Mouse (Mus musculus) neural tube, embryonic 11.5 days (tissue): ENCODE measurements around the gene Uvrag. TPM values are rescaled to one million over a fixed set of nuclear protein-coding genes. Genes with fewer than 3 reads are reported as not detected.

Experiments used
- ATAC-seq: fragments of 200-750 bp; cut with Nextera tagmentation; 2 replicates; pipeline ENCODE4 v1.8.0; 2017; ENCODE audit warnings: moderate number of reproducible peaks, mild to moderate bottlenecking, moderate TSS enrichment, moderate library complexity; ENCODE audit not compliant: insufficient read depth, low FRiP score, low TSS enrichment
- DNase-seq: peaks from one replicate; pipeline ENCODE4 v3.0.0-alpha.2; 2015; ENCODE audit warnings: low spot score
- H3K27ac ChIP-seq: fragments of 300-500 bp; sonication (generic); 2 replicates; pipeline ENCODE4 v1.5.1; 2014; ENCODE audit warnings: low read depth, mild to moderate bottlenecking, low read length
- H3K27me3 ChIP-seq: fragments of 300-500 bp; sonication (generic); 2 replicates; pipeline ENCODE4 v1.6.1; 2014; ENCODE audit warnings: mild to moderate bottlenecking, low read length, mixed read lengths; ENCODE audit not compliant: control insufficient read depth, insufficient read depth
- H3K36me3 ChIP-seq: fragments of 300-500 bp; sonication (generic); 2 replicates; pipeline ENCODE4 v1.6.1; 2014; ENCODE audit warnings: mild to moderate bottlenecking, low read length, moderate library complexity, mixed read lengths; ENCODE audit not compliant: control insufficient read depth, insufficient read depth
- H3K4me1 ChIP-seq: fragments of 300-500 bp; sonication (generic); 2 replicates; pipeline ENCODE4 v1.6.1; 2014; ENCODE audit warnings: low read length, mixed read lengths; ENCODE audit not compliant: control insufficient read depth, insufficient read depth
- H3K4me2 ChIP-seq: fragments of 300-500 bp; sonication (generic); 2 replicates; pipeline ENCODE4 v1.6.1; 2014; ENCODE audit warnings: low read depth, mild to moderate bottlenecking, moderate library complexity
- H3K4me3 ChIP-seq: fragments of 300-500 bp; sonication (generic); 2 replicates; pipeline ENCODE4 v1.5.1; 2014; ENCODE audit warnings: low read depth, low read length
- H3K9ac ChIP-seq: fragments of 300-500 bp; sonication (generic); 2 replicates; pipeline ENCODE4 v1.6.1; 2014; ENCODE audit warnings: mild to moderate bottlenecking, low read length
- H3K9me3 ChIP-seq: fragments of 300-500 bp; sonication (generic); 2 replicates; pipeline ENCODE4 v1.6.1; 2016; ENCODE audit warnings: low read length; ENCODE audit not compliant: control insufficient read depth
- WGBS: fragments of 180-500 bp; shearing (Covaris S2); extraction: QIAGEN DNeasy Blood & Tissue Kit; methylation state at CpG from one replicate; pipeline ENCODE4 v1.1.7; 2014; 5-methylcytosine and 5-hydroxymethylcytosine counted together
- polyA plus RNA-seq: library from polyadenylated mRNA; unstranded; fragments of >200 nt; fragmentation: Nextera tagmentation; extraction: Ambion mirVana; gene quantifications from 2 replicates; pipeline ENCODE4 v1.2.1, GENCODE M21; 2014

Gene Uvrag
- polyA plus RNA-seq, 1 experiment from 2014 or later, result 12.0 TPM

DNA sequence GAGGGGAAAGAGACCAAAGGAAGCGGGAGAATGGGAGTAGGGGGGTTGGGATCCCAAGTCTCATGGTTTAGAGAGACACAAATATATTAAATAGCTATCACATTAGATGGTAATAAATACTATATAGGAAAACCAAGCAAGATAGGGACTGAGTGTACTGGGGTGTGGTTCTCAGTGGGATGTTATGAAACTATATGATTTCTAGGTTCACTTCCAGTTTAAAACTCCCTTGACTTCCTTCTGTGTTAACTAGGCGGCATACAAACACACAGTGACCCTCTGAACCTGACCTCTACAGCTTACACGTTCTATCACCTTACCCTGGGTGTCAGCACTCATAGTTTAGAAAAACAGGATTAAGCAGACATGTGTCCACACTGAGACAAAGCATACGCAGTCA, 126.3 kb downstream of the Uvrag start:
- Histone ChIP-seq H3K4me2 (no peak overlapping the region), H3K36me3 (no peaks in the 10 kb centered on the region), H3K27ac (no peak overlapping the region), H3K9me3 (no peaks in the 10 kb centered on the region), H3K9ac (no peak overlapping the region), H3K4me1 (no peaks in the 10 kb centered on the region; the same call in 1 of the 2 replicates), H3K27me3 (no peaks in the 10 kb centered on the region), H3K4me3 (no peak overlapping the region)
- ATAC-seq (no peak), DNase-seq (no peak)
- 76% methylated on average over 4 of the region's 4 CpGs for WGBS

GRCm38 (mm10) chr7:99007506-99008354, 133.2 kb downstream of the Uvrag start:
- no peaks in the 10 kb centered on the region for H3K4me1 ChIP-seq
- no peak for DNase-seq
- no peak overlapping the region for H3K9ac ChIP-seq
- no peak for ATAC-seq
- WGBS, result 85% methylated on average over 16 of the region's 16 CpGs
- no peaks in the 10 kb centered on the region for H3K36me3 ChIP-seq
- H3K4me3 ChIP-seq, result no peak overlapping the region
- no peaks in the 10 kb centered on the region for H3K27me3 ChIP-seq
- no peak overlapping the region for H3K27ac ChIP-seq
- no peak overlapping the region for H3K4me2 ChIP-seq
- H3K9me3 ChIP-seq, result no peaks in the 10 kb centered on the region

GRCm38 (mm10) chr7:99003231-99003630, 137.7 kb downstream of the Uvrag start:
- no peak overlapping the region for H3K4me3 ChIP-seq
- H3K27ac ChIP-seq, result no peak overlapping the region
- no peak for DNase-seq
- ATAC-seq, result no peak
- no peaks in the 10 kb centered on the region for H3K9me3 ChIP-seq
- 84% methylated on average over 6 of the region's 6 CpGs for WGBS
- no peaks in the 10 kb centered on the region for H3K36me3 ChIP-seq
- no peak overlapping the region for H3K4me2 ChIP-seq
- H3K27me3 ChIP-seq, result no peaks in the 10 kb centered on the region
- H3K9ac ChIP-seq, result no peak overlapping the region
- no peaks in the 10 kb centered on the region for H3K4me1 ChIP-seq

- no peak for DNase-seq
- H3K27ac ChIP-seq, result no peak overlapping the region
- no peaks in the 10 kb centered on the region for H3K36me3 ChIP-seq
- ATAC-seq, result no peak
- no peaks in the 10 kb centered on the region for H3K27me3 ChIP-seq
- H3K4me2 ChIP-seq, result no peak overlapping the region
- H3K4me3 ChIP-seq, result no peak overlapping the region
- no peak overlapping the region for H3K9ac ChIP-seq
- no peaks in the 10 kb centered on the region for H3K4me1 ChIP-seq
- no peaks in the 10 kb centered on the region for H3K9me3 ChIP-seq
These were observed 142.2 kb downstream of the Uvrag start for GRCm38 (mm10) chr7:98998722-98999121.

DNA sequence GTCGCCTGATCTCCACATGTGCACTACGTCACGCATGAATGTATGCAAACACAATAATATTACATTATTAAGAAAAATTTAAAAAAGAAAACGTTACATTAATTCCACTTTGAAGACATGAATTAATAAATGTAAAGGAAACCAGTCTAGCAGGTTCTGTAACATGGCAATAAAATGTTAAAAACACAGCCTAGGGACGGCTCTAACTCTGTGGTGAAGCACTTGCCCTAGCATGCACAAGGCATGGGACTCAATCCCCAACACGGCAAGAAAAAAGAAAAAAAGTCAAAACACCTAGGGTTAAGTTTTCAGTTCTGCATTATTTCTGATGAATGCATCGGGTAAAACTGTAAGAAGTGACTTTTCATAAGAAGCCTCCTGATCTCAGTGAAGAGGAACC, 143.2 kb downstream of the Uvrag start:
- Histone ChIP-seq H3K9me3 (no peaks in the 10 kb centered on the region), H3K9ac (no peak overlapping the region), H3K36me3 (no peaks in the 10 kb centered on the region), H3K27me3 (no peaks in the 10 kb centered on the region), H3K4me2 (no peak overlapping the region), H3K4me3 (no peak overlapping the region), H3K27ac (no peak overlapping the region), H3K4me1 (no peaks in the 10 kb centered on the region)
- DNase-seq (no peak), ATAC-seq (no peak)
- 92% methylated on average over 7 of the region's 7 CpGs for WGBS

GRCm38 (mm10) chr7:98996791-98997190, 144.2 kb downstream of the Uvrag start:
- no peak overlapping the region for H3K4me2 ChIP-seq
- WGBS, result 93% methylated on average over 6 of the region's 6 CpGs
- H3K4me3 ChIP-seq, result no peak overlapping the region
- no peaks in the 10 kb centered on the region for H3K9me3 ChIP-seq
- H3K27me3 ChIP-seq, result no peaks in the 10 kb centered on the region
- H3K4me1 ChIP-seq, result no peaks in the 10 kb centered on the region
- no peak for ATAC-seq
- H3K36me3 ChIP-seq, result no peaks in the 10 kb centered on the region
- no peak for DNase-seq
- no peak overlapping the region for H3K27ac ChIP-seq
- no peak overlapping the region for H3K9ac ChIP-seq

DNA sequence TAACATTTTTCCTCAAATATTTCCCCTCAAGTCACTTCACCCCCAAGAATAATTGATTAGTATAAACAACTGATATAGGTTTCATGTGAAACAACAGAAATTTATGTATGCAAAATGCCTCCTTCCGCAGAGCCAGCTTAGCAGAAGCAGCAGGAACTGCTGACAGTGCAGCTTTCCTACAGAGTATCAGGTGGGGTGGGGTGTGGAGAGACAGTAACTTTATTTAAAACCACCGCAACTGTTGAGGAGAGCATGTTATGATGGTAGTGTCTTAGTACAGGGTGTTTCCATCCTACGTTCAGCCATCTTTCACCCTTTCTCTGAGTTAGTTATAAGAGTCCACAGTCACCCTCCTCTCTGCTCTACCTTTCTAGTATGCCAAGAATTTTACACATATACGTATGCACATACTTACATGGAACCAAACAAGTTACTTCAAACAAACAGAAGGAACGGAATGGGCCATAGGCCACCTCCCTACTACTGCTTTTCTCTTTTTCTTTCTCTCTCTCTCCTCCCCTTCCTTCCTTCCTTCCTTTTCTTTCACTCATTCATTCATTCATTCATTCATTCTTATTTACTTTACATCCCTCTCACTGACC, 145.7 kb downstream of the Uvrag start:
- Histone ChIP-seq H3K36me3 (no peaks in the 10 kb centered on the region), H3K9me3 (no peaks in the 10 kb centered on the region), H3K4me3 (no peak overlapping the region), H3K4me2 (no peak overlapping the region), H3K27me3 (no peaks in the 10 kb centered on the region), H3K9ac (no peak overlapping the region), H3K4me1 (no peaks in the 10 kb centered on the region), H3K27ac (no peak overlapping the region)
- WGBS, result 89% methylated on average over 5 of the region's 5 CpGs
- DNase-seq (no peak), ATAC-seq (no peak)

- no peaks in the 10 kb centered on the region for H3K36me3 ChIP-seq
- ATAC-seq (no peak), DNase-seq (no peak)
These were observed 146.8 kb downstream of the Uvrag start for GRCm38 (mm10) chr7:98994137-98994536.

DNA sequence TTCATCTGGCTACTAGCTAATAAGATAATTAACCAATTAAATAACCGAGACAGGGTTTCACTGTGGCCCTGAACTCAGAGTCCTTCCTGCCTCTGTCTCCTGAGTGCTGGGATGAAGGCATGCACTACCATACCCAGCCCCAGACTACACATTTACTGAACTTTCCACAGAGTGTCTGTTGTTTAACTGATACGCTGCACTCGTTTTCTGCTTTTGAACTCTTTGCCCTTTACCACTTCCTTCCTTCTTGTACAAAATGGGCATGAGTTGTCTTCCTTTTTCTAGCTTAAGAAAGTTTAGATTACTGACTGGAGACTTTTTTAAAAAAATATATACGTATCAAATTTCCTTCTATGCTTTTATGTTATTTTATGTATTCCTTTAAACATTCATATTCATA, 147.5 kb downstream of the Uvrag start:
- Histone ChIP-seq H3K4me3 (no peak overlapping the region), H3K9ac (no peak overlapping the region), H3K9me3 (no peaks in the 10 kb centered on the region), H3K27me3 (no peaks in the 10 kb centered on the region), H3K4me2 (no peak overlapping the region), H3K27ac (no peak overlapping the region), H3K4me1 (no peaks in the 10 kb centered on the region), H3K36me3 (no peaks in the 10 kb centered on the region)
- DNase-seq (no peak), ATAC-seq (no peak)
- WGBS, result 89% methylated on average over 4 of the region's 4 CpGs

More at GRCm38 (mm10) chr7:98994137-98994536, 146.8 kb downstream of the Uvrag start:
- H3K4me1 ChIP-seq, result no peaks in the 10 kb centered on the region
- H3K4me2 ChIP-seq, result no peak overlapping the region
- no peak overlapping the region for H3K9ac ChIP-seq
- no peak overlapping the region for H3K4me3 ChIP-seq
- H3K27ac ChIP-seq, result no peak overlapping the region
- H3K9me3 ChIP-seq, result no peaks in the 10 kb centered on the region
- no peaks in the 10 kb centered on the region for H3K27me3 ChIP-seq
- WGBS, result 76% methylated on average over 6 of the region's 6 CpGs
